Mouse (Mus musculus): ENCODE results near the gene Phf2. TPM values are rescaled to one million over a fixed set of nuclear protein-coding genes. Genes with fewer than 3 reads are reported as not detected.
"Not testable (repeated sequence)": the region's sequence is repeated elsewhere in the genome, so short reads cannot be mapped to it uniquely, and the experiment has no call there.

The Phf2 gene
- polyA plus RNA-seq, 1 experiment from 2014 or later, result 8.6 TPM

DNA sequence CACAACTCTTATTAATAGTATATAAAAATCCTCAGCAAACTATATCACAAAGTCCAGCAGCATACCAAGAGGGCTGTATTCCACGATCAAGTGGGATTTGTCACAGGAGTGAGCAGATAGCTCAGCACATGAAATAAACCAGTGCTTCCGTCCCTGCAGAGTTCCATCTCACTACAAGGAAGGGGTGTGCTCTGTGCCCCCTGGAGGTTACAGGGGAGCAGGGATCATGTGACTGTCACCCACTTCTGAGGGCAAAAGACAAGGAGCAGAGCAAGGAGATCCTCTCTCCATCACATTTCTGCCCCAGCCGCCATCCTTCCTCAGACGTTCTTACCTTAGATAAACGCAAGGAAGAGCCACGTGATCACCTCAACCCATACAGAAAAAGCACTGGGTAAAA is 33.4 kb downstream of the Phf2 start:
- Histone ChIP-seq H3K9ac (no peak overlapping the region), H3K9me3 (replicated peaks) (no peaks in the 10 kb centered on the region), H3K27me3 (no peaks in the 10 kb centered on the region), H3K4me2 (replicated peaks) (no peak overlapping the region), H3K4me1 (no peaks in the 10 kb centered on the region), H3K4me3 (replicated peaks) (no peak overlapping the region), H3K36me3 (peaks cover 11% of the 10 kb centered on the region), H3K27ac (replicated peaks) (no peak overlapping the region)
- no peak for ATAC-seq (ENCODE audit: insufficient number of reproducible peaks, low FRiP score, low TSS enrichment, low read depth)
- WGBS, result 82% methylated on average over 6 of the region's 6 CpGs

DNA sequence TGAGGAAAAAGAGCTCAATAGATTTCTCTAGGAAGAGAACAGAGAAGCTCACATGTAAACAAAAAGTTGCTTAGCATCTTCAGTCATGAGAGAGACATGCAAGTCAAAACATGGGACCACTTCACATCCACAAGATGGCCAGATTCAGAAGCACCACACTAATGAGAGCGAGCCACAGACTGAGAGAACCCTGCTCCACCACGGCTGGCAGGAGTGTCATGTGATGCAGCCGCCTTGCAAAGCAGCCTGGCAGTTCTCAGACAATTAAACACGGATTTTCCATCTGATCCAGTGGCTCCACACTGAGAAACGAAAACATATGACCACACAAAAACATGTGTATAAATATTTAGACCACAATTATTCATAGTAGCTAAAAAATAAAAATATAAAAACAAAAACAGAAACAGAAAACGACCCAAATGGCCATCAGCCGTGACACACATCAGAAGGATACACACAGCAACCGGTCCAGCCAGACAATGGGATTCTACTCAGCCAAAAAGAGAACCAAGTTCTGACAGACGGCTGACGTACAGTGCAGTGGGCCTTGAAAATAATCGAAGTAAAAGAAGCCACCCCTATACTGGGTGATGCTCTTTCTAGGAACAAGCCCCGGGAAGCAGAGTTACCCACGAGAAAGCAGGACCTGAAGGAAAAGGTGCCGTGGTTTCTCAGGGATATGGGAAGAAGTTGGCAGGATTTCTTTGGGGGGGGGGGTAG is 40.2 kb downstream of the Phf2 start:
- no peak; the same call in 1 of the 2 replicates for ATAC-seq (ENCODE audit: insufficient number of reproducible peaks, low FRiP score, low TSS enrichment, low read depth)
- no peaks in the 10 kb centered on the region for H3K27me3 ChIP-seq
- no peak overlapping the region for H3K9ac ChIP-seq
- no peaks in the 10 kb centered on the region for H3K9me3 ChIP-seq (replicated peaks)
- no peak overlapping the region for H3K4me3 ChIP-seq (replicated peaks)
- H3K4me2 ChIP-seq (replicated peaks), result no peak overlapping the region
- 50% methylated on average over 14 of the region's 14 CpGs for WGBS
- peaks cover 51% of the 10 kb centered on the region for H3K36me3 ChIP-seq
- H3K27ac ChIP-seq (replicated peaks), result no peak overlapping the region
- no peaks in the 10 kb centered on the region for H3K4me1 ChIP-seq

DNA sequence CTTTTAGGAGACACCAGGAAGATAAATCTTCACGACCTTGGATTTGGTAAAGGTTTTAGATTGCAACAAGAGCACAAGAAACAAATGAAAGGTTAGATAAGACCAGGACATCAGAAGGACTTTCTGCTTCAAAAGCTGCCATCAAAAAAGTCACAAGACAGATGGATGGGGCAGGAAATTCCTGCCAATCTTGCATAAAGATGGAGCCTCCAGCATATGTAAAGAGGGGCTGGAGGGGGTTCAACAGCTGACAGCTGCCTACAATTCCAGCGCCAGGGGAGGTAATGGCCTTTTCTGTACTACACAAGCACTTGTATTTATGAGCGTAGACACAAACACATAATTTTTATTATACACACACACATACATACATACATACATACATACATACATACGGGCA is 41.1 kb downstream of the Phf2 start:
- H3K4me1 ChIP-seq, result no peaks in the 10 kb centered on the region

DNA sequence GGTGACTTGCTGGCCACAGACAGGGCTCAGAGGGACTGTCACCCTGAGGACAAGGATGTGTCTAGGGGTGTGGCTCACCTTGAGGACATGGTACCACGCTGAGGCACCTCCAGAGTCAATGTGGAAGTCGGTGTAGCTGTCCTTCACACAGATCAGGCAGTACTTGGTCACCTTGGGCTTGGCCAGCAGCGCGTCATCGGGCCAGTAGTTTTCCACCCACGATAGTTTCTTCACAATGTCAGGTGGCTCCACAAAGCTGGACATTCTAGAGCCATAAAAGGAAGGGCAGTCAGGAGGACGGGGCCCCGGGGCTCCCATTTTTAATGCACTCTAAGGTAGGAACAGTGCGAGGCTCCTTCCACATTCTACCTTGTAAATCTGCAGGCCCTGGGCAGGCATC is 48.0 kb downstream of the Phf2 start:
- H3K9ac ChIP-seq, result no peak overlapping the region
- H3K4me2 ChIP-seq (replicated peaks), result no peak overlapping the region
- WGBS, result 92% methylated on average over 9 of the region's 9 CpGs
- ATAC-seq (ENCODE audit: insufficient number of reproducible peaks, low FRiP score, low TSS enrichment, low read depth), result no peak
- H3K9me3 ChIP-seq (replicated peaks), result no peaks in the 10 kb centered on the region
- H3K4me3 ChIP-seq (replicated peaks), result no peak overlapping the region
- no peaks in the 10 kb centered on the region for H3K27me3 ChIP-seq
- H3K4me1 ChIP-seq, result no peaks in the 10 kb centered on the region
- H3K27ac ChIP-seq (replicated peaks), result no peak overlapping the region
- H3K36me3 ChIP-seq, result peaks cover 99% of the 10 kb centered on the region

More for the DNA sequence above, 41.1 kb downstream of the Phf2 start:
- Histone ChIP-seq H3K4me3 (replicated peaks) (no peak overlapping the region), H3K27me3 (no peaks in the 10 kb centered on the region), H3K4me2 (replicated peaks) (no peak overlapping the region), H3K9me3 (replicated peaks) (no peaks in the 10 kb centered on the region), H3K9ac (no peak overlapping the region), H3K36me3 (peaks cover 60% of the 10 kb centered on the region), H3K27ac (replicated peaks) (no peak overlapping the region)
- ATAC-seq (ENCODE audit: insufficient number of reproducible peaks, low FRiP score, low TSS enrichment, low read depth), result no peak
- WGBS, result 75% methylated on average over 4 of the region's 4 CpGs

DNA sequence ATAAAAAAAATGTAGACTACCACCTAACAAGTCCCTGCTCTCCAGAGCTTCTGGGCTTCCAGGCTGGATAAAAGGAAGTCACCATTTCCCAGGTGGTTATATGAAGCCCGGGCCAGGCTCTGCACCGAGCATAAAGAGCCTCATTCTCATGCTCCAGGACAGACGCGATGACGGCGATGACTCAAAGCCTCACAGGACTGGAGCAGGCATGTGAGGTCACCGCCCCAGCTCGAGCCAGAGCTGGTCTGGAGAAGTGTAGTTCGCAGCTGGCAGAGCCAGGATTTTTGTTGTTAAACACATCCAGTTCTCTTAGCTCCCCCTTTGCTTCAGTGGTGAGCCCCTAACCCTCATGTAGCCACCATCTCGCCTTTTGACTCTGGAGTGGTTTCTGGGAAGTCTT is 48.6 kb downstream of the Phf2 start:
- Histone ChIP-seq H3K9me3 (replicated peaks) (no peaks in the 10 kb centered on the region), H3K27ac (replicated peaks) (no peak overlapping the region), H3K36me3 (peaks cover 99% of the 10 kb centered on the region), H3K4me2 (replicated peaks) (no peak overlapping the region), H3K4me1 (no peaks in the 10 kb centered on the region), H3K9ac (no peak overlapping the region), H3K27me3 (no peaks in the 10 kb centered on the region), H3K4me3 (replicated peaks) (no peak overlapping the region)
- no peak for ATAC-seq (ENCODE audit: insufficient number of reproducible peaks, low FRiP score, low TSS enrichment, low read depth)
- WGBS, result 83% methylated on average over 10 of the region's 10 CpGs

DNA sequence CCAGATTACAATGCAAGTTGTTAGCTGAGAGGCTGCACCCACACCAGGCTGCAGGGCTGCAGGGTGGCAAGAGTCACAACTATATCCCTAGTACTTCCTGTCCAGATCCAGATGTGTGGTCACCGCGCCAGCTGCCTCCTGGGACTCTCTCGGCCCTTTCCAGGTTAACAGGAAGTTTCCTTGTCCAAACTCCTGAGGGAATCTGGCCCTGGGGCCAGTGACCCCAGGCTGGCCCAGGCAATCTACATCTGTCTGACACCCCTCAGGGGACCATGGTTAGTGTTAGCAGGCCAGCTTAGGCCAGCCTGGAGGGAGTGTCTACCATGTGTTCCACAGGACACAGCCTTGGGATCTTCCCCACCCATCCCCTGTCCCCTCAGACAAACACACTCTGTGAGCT is 51.8 kb downstream of the Phf2 start:
- H3K4me3 ChIP-seq (replicated peaks), result no peak overlapping the region
- no peaks in the 10 kb centered on the region for H3K9me3 ChIP-seq (replicated peaks)
- no peak overlapping the region for H3K9ac ChIP-seq
- peaks cover 99% of the 10 kb centered on the region for H3K36me3 ChIP-seq
- no peak overlapping the region for H3K4me2 ChIP-seq (replicated peaks)
- no peaks in the 10 kb centered on the region for H3K27me3 ChIP-seq
- ATAC-seq (ENCODE audit: insufficient number of reproducible peaks, low FRiP score, low TSS enrichment, low read depth), result no peak
- H3K27ac ChIP-seq (replicated peaks), result no peak overlapping the region
- WGBS, result 66% methylated on average over 3 of the region's 3 CpGs
- H3K4me1 ChIP-seq, result no peaks in the 10 kb centered on the region

DNA sequence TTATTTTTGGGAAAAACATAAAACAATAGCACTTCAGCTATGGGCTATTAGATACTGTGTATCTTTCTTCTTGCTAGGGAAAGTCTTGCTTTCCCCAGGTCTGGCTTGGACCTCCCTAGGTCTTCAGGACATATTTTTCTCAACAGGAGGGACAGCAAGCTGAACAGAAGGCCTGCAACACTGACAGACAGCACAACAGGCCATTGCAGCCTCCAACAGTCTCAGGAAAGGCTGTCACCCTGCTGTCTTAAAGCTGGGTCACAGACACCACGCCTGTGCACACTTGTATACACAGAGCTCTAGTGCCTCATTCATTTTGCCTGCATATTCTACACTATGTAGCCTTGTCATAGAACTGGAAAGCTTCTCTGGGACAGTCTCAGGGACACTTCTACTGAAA is 56.5 kb downstream of the Phf2 start:
- Histone ChIP-seq H3K27me3 (no peaks in the 10 kb centered on the region), H3K27ac (replicated peaks) (no peak overlapping the region), H3K4me2 (replicated peaks) (no peak overlapping the region), H3K4me3 (replicated peaks) (no peak overlapping the region), H3K9me3 (replicated peaks) (no peaks in the 10 kb centered on the region), H3K36me3 (peaks cover 93% of the 10 kb centered on the region), H3K9ac (no peak overlapping the region), H3K4me1 (peaks cover 9% of the 10 kb centered on the region)
- WGBS, result 83% methylated on average over 1 of the region's 1 CpGs
- no peak for ATAC-seq (ENCODE audit: insufficient number of reproducible peaks, low FRiP score, low TSS enrichment, low read depth)

DNA sequence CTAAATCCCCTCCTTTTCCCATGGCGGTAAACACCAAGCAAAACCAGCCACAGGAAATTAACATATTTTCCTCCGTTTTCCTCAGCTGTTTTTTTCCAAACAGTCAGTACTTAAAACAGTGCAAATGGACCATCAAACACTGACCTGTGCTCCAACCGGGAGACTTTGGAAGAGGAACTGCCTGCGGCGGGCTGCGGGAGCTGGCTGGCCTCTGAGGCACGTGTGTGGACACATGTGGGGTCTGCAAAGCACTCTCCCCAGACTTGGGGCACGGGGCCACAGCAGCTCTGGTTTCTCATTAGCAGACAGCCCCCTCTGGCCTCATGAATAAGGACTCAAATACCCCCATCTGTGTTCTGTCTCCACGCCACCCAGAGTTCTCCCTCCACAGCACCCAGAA is 59.9 kb downstream of the Phf2 start:
- WGBS, result 58% methylated on average over 9 of the region's 9 CpGs
- no peak for ATAC-seq (ENCODE audit: insufficient number of reproducible peaks, low FRiP score, low TSS enrichment, low read depth)
- H3K27me3 ChIP-seq, result no peaks in the 10 kb centered on the region
- no peak overlapping the region for H3K9ac ChIP-seq
- peaks cover 87% of the 10 kb centered on the region for H3K36me3 ChIP-seq
- no peak overlapping the region for H3K4me2 ChIP-seq (replicated peaks)
- H3K4me1 ChIP-seq, result peaks cover 16% of the 10 kb centered on the region
- no peak overlapping the region for H3K4me3 ChIP-seq (replicated peaks)
- no peak overlapping the region for H3K27ac ChIP-seq (replicated peaks)
- no peaks in the 10 kb centered on the region for H3K9me3 ChIP-seq (replicated peaks)

DNA sequence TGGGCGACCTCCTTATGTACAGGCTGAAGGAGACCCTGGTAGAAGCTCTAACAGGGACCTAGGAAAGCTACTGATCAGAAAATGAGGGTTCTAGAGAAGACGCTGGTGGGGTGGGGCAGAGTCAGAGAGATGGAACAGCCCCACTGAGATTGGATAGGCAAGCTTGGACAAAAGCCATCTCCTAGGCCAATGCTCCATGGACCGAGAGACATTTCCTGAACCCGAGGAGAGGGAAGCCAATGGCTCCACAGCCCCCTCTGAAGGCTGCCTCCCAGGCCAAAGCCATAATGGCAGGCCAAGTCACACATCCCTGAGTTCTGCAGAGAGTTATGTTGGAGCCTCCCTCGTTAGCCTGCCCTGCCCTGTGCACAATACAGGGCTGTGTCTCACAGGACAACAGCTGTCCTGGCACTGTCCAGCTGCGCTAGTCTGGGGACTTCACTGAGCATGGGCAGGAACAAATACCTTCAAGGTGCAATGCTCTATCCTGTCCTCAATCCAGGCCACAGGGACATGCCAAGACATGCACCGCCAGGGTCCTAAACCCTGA is 60.6 kb downstream of the Phf2 start:
- H3K27ac ChIP-seq (replicated peaks), result no peak overlapping the region
- peaks cover 86% of the 10 kb centered on the region for H3K36me3 ChIP-seq
- ATAC-seq (ENCODE audit: insufficient number of reproducible peaks, low FRiP score, low TSS enrichment, low read depth), result no peak
- no peaks in the 10 kb centered on the region for H3K27me3 ChIP-seq
- H3K9me3 ChIP-seq (replicated peaks), result no peaks in the 10 kb centered on the region
- no peak overlapping the region for H3K4me2 ChIP-seq (replicated peaks)
- H3K4me3 ChIP-seq (replicated peaks), result no peak overlapping the region
- 70% methylated on average over 7 of the region's 7 CpGs for WGBS
- H3K9ac ChIP-seq, result no peak overlapping the region
- H3K4me1 ChIP-seq, result peaks cover 16% of the 10 kb centered on the region

DNA sequence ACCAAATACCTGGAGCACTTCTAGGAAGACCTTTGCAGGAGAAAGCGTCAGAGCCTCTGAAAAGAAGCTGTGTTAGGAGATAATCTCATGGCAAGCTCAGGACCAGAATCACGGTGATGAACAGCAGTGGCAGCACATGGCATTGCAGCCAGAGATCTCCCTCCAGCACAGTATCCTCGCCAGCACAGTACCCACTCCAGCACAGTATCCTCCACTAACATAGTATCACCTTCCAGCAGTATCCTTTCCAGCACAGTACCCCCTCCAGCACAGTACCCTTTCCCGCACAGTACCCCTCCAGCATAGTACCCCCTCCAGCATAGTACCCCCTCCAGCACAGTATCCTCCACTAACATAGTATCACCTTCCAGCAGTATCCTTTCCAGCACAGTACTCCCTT is 61.3 kb downstream of the Phf2 start:
- not testable (repeated sequence) for H3K4me2 ChIP-seq (replicated peaks); H3K27me3 ChIP-seq; H3K9ac ChIP-seq; H3K4me3 ChIP-seq (replicated peaks); H3K27ac ChIP-seq (replicated peaks); H3K9me3 ChIP-seq (replicated peaks)
- H3K36me3 ChIP-seq, result peaks cover 84% of the 10 kb centered on the region
- 84% methylated on average over 4 of the region's 4 CpGs for WGBS
- ATAC-seq (ENCODE audit: insufficient number of reproducible peaks, low FRiP score, low TSS enrichment, low read depth), result 0 out of 2 replicates have a peak, but pooled peaks have one; percentile 13
- H3K4me1 ChIP-seq, result peaks cover 16% of the 10 kb centered on the region

DNA sequence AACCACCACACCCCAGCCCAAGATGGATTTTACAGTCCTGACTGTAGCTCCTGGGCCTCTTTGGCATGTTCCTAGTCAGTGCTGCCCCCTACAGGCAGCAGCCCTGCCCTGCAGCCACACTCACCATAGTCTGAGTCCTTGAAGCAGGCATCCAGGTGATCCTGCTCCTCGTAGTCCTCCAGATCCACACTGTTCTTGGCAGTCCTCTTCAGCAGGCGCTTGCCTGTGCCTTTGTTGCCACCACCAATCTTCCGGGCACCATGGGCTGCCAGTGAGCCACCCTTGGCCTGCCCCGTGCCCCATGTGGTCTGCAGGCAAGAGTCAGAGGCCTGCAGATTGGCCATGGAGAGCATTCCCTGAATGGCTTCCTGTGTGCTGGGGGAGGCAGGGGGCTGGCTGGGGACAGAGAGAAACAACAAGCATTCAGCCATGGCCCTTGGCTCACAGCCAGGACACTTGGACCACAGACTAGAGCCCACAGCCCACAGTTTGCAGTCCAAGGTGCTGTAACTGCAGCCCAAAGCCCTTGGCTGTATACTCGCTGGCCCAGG is 63.4 kb downstream of the Phf2 start:
- 71% methylated on average over 5 of the region's 5 CpGs for WGBS

DNA sequence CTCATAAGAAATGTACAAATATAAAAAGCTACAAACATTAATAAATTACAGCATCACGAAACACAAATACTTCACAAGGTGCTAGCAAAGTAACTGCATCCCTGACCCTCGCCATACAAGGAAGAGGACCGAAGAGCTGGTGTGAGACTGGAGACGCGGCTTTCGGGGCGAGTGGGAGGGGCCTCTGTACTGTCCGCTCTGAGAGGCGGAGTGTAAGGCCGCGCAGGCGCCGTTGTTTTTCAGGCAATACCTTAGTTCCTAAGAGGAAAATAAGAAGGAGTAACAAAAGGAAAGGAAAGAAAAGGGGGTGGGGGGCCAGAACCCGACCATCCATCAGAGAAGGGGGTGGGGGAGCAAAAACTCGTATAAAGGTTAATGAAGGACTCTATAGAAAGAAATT is 68.7 kb downstream of the Phf2 start:
- H3K4me1 ChIP-seq, result no peaks in the 10 kb centered on the region
- WGBS, result 49% methylated on average over 15 of the region's 15 CpGs
- H3K36me3 ChIP-seq, result peaks cover 54% of the 10 kb centered on the region
- H3K27ac ChIP-seq (replicated peaks), result no peak overlapping the region
- ATAC-seq (ENCODE audit: insufficient number of reproducible peaks, low FRiP score, low TSS enrichment, low read depth), result no peak
- no peaks in the 10 kb centered on the region for H3K9me3 ChIP-seq (replicated peaks)
- H3K4me2 ChIP-seq (replicated peaks), result no peak overlapping the region
- H3K9ac ChIP-seq, result no peak overlapping the region
- no peak overlapping the region for H3K4me3 ChIP-seq (replicated peaks)
- H3K27me3 ChIP-seq, result no peaks in the 10 kb centered on the region

More for the DNA sequence above, 63.4 kb downstream of the Phf2 start:
- no peaks in the 10 kb centered on the region for H3K27me3 ChIP-seq
- no peak overlapping the region for H3K27ac ChIP-seq (replicated peaks)
- H3K4me3 ChIP-seq (replicated peaks), result no peak overlapping the region
- no peak overlapping the region for H3K4me2 ChIP-seq (replicated peaks)
- no peak overlapping the region for H3K9ac ChIP-seq
- H3K9me3 ChIP-seq (replicated peaks), result no peaks in the 10 kb centered on the region
- peaks cover 16% of the 10 kb centered on the region for H3K4me1 ChIP-seq
- H3K36me3 ChIP-seq, result peaks cover 84% of the 10 kb centered on the region
- ATAC-seq (ENCODE audit: insufficient number of reproducible peaks, low FRiP score, low TSS enrichment, low read depth), result no peak
